Mouse (Mus musculus) midbrain, embryonic 12.5 days (tissue): ENCODE data around the gene Dgkd. TPM values are rescaled to one million over a fixed set of nuclear protein-coding genes. Genes with fewer than 3 reads are reported as not detected.

Experiments
- ATAC-seq: fragments of 200-750 bp; cut with Nextera tagmentation; 2 replicates; pipeline ENCODE4 v1.8.0; 2017; ENCODE audit warnings: low read depth, moderate TSS enrichment, moderate library complexity; ENCODE audit not compliant: low FRiP score
- H3K27ac ChIP-seq: fragments of 300-500 bp; sonication (generic); replicated peaks from 2 replicates; pipeline ENCODE4 v1.5.1; 2016; ENCODE audit warnings: mild to moderate bottlenecking
- H3K27me3 ChIP-seq: fragments of 300-500 bp; sonication (generic); 2 replicates; pipeline ENCODE4 v1.6.1; 2016; ENCODE audit warnings: mild to moderate bottlenecking
- H3K36me3 ChIP-seq: fragments of 300-500 bp; sonication (generic); 2 replicates; pipeline ENCODE4 v1.6.1; 2016
- H3K4me1 ChIP-seq: fragments of 300-500 bp; sonication (generic); 2 replicates; pipeline ENCODE4 v1.6.1; 2016
- H3K4me2 ChIP-seq: fragments of 300-500 bp; sonication (generic); replicated peaks from 2 replicates; pipeline ENCODE4 v1.6.1; 2016; ENCODE audit warnings: mild to moderate bottlenecking, moderate library complexity
- H3K4me3 ChIP-seq: fragments of 300-500 bp; sonication (generic); 2 replicates; pipeline ENCODE4 v1.5.1; 2016; ENCODE audit warnings: mild to moderate bottlenecking
- H3K9ac ChIP-seq: fragments of 300-500 bp; sonication (generic); replicated peaks from 2 replicates; pipeline ENCODE4 v1.6.1; 2016; ENCODE audit warnings: mild to moderate bottlenecking, moderate library complexity
- H3K9me3 ChIP-seq: fragments of 300-500 bp; sonication (generic); 2 replicates; pipeline ENCODE4 v1.6.1; 2016; ENCODE audit warnings: mild to moderate bottlenecking
- WGBS: fragments of 180-500 bp; shearing (Covaris S2); methylation state at CpG from one replicate; pipeline ENCODE4 v1.1.7; 2016; 5-methylcytosine and 5-hydroxymethylcytosine counted together
- polyA plus RNA-seq: library from polyadenylated mRNA; unstranded; fragments of >200 nt; fragmentation: Nextera tagmentation; extraction: Ambion mirVana; gene quantifications from 2 replicates; pipeline ENCODE4 v1.2.1, GENCODE M21; 2016

Gene Dgkd
- polyA plus RNA-seq, 1 experiment from 2014 or later, result 41.7 TPM

- no peak for ATAC-seq
- Histone ChIP-seq H3K36me3 (no peaks in the 10 kb centered on the region), H3K4me1 (no peaks in the 10 kb centered on the region), H3K27ac (no peak overlapping the region), H3K4me3 (no peak overlapping the region), H3K27me3 (no peaks in the 10 kb centered on the region), H3K9ac (no peak overlapping the region), H3K4me2 (no peak overlapping the region), H3K9me3 (no peaks in the 10 kb centered on the region)
Measured at GRCm38 (mm10) chr1:87873081-87873480, 20.0 kb downstream of the Dgkd start.

- H3K4me3 ChIP-seq, result no peak overlapping the region
- H3K27me3 ChIP-seq, result no peaks in the 10 kb centered on the region
- H3K9me3 ChIP-seq, result no peaks in the 10 kb centered on the region
- 93% methylated on average over 1 of the region's 1 CpGs for WGBS
- no peaks in the 10 kb centered on the region for H3K36me3 ChIP-seq
- no peak for ATAC-seq
- H3K9ac ChIP-seq, result no peak overlapping the region
- peaks cover 6% of the 10 kb centered on the region; the same call in 1 of the 2 replicates for H3K4me1 ChIP-seq
- H3K4me2 ChIP-seq, result no peak overlapping the region
- no peak overlapping the region for H3K27ac ChIP-seq
Measured at GRCm38 (mm10) chr1:87876065-87876464, 23.0 kb downstream of the Dgkd start.

GRCm38 (mm10) chr1:87877552-87878283 is 24.6 kb downstream of the Dgkd start:
- 77% methylated on average over 9 of the region's 9 CpGs for WGBS

GRCm38 (mm10) chr1:87879034-87879433 is 25.9 kb downstream of the Dgkd start:
- Histone ChIP-seq H3K9me3 (no peaks in the 10 kb centered on the region), H3K4me1 (peaks cover 6% of the 10 kb centered on the region; the same call in 1 of the 2 replicates), H3K4me3 (no peak overlapping the region), H3K27ac (no peak overlapping the region), H3K27me3 (no peaks in the 10 kb centered on the region), H3K36me3 (no peaks in the 10 kb centered on the region), H3K9ac (no peak overlapping the region), H3K4me2 (no peak overlapping the region)
- WGBS, result 92% methylated on average over 3 of the region's 3 CpGs
- no peak for ATAC-seq

More at GRCm38 (mm10) chr1:87877552-87878283, 24.6 kb downstream of the Dgkd start:
- H3K4me1 ChIP-seq, result peaks cover 6% of the 10 kb centered on the region; the same call in 1 of the 2 replicates
- no peak for ATAC-seq
- no peaks in the 10 kb centered on the region for H3K9me3 ChIP-seq
- H3K4me3 ChIP-seq, result no peak overlapping the region
- H3K27ac ChIP-seq, result no peak overlapping the region
- H3K9ac ChIP-seq, result no peak overlapping the region
- no peaks in the 10 kb centered on the region for H3K36me3 ChIP-seq
- no peaks in the 10 kb centered on the region for H3K27me3 ChIP-seq
- H3K4me2 ChIP-seq, result no peak overlapping the region

GRCm38 (mm10) chr1:87879494-87880325 is 26.6 kb downstream of the Dgkd start:
- Histone ChIP-seq H3K4me1 (peaks cover 6% of the 10 kb centered on the region; the same call in 1 of the 2 replicates), H3K4me2 (no peak overlapping the region), H3K9ac (no peak overlapping the region), H3K4me3 (no peak overlapping the region), H3K36me3 (no peaks in the 10 kb centered on the region), H3K27ac (no peak overlapping the region), H3K9me3 (no peaks in the 10 kb centered on the region), H3K27me3 (no peaks in the 10 kb centered on the region)
- ATAC-seq, result no peak
- WGBS, result 78% methylated on average over 3 of the region's 3 CpGs

- H3K4me1 ChIP-seq, result peaks cover 6% of the 10 kb centered on the region; the same call in 1 of the 2 replicates
- 0 out of 2 replicates have a peak, but pooled peaks cover 2% of the 10 kb centered on the region for H3K36me3 ChIP-seq
- 94% methylated on average over 6 of the region's 6 CpGs for WGBS
- H3K4me2 ChIP-seq, result no peak overlapping the region
- no peaks in the 10 kb centered on the region for H3K9me3 ChIP-seq
- H3K4me3 ChIP-seq, result no peak overlapping the region
- H3K27me3 ChIP-seq, result no peaks in the 10 kb centered on the region
- H3K9ac ChIP-seq, result no peak overlapping the region
- ATAC-seq, result no peak
- H3K27ac ChIP-seq, result no peak overlapping the region
Measured at GRCm38 (mm10) chr1:87880326-87880627, 27.2 kb downstream of the Dgkd start.

GRCm38 (mm10) chr1:87880856-87881255 is 27.8 kb downstream of the Dgkd start:
- 0 out of 2 replicates have a peak, but pooled peaks cover 4% of the 10 kb centered on the region for H3K36me3 ChIP-seq
- WGBS, result 86% methylated on average over 2 of the region's 2 CpGs
- H3K9me3 ChIP-seq, result no peaks in the 10 kb centered on the region
- H3K9ac ChIP-seq, result no peak overlapping the region
- no peaks in the 10 kb centered on the region for H3K27me3 ChIP-seq
- ATAC-seq, result no peak
- no peak overlapping the region for H3K4me2 ChIP-seq
- no peak overlapping the region for H3K4me3 ChIP-seq
- peaks cover 6% of the 10 kb centered on the region; the same call in 1 of the 2 replicates for H3K4me1 ChIP-seq
- no peak overlapping the region for H3K27ac ChIP-seq

- Histone ChIP-seq H3K27ac (no peak overlapping the region), H3K9me3 (no peaks in the 10 kb centered on the region), H3K4me3 (no peak overlapping the region), H3K9ac (no peak overlapping the region), H3K4me2 (no peak overlapping the region), H3K4me1 (peaks cover 6% of the 10 kb centered on the region; the same call in 1 of the 2 replicates), H3K27me3 (no peaks in the 10 kb centered on the region), H3K36me3 (0 out of 2 replicates have a peak, but pooled peaks cover 4% of the 10 kb centered on the region)
- ATAC-seq, result no peak
- 83% methylated on average over 4 of the region's 4 CpGs for WGBS
Measured at GRCm38 (mm10) chr1:87881726-87882125, 28.6 kb downstream of the Dgkd start.

GRCm38 (mm10) chr1:87882554-87882953 is 29.5 kb downstream of the Dgkd start:
- 0 out of 2 replicates have a peak, but pooled peaks cover 4% of the 10 kb centered on the region for H3K36me3 ChIP-seq
- H3K4me2 ChIP-seq, result no peak overlapping the region
- no peak for ATAC-seq
- H3K4me1 ChIP-seq, result peaks cover 6% of the 10 kb centered on the region; the same call in 1 of the 2 replicates
- no peaks in the 10 kb centered on the region for H3K27me3 ChIP-seq
- no peak overlapping the region for H3K4me3 ChIP-seq
- no peak overlapping the region for H3K27ac ChIP-seq
- no peaks in the 10 kb centered on the region for H3K9me3 ChIP-seq
- no peak overlapping the region for H3K9ac ChIP-seq

GRCm38 (mm10) chr1:87890960-87891359 is 37.9 kb downstream of the Dgkd start:
- Histone ChIP-seq H3K36me3 (no peaks in the 10 kb centered on the region), H3K9ac (no peak overlapping the region)
- 96% methylated on average over 1 of the region's 1 CpGs for WGBS

GRCm38 (mm10) chr1:87891634-87892033 is 38.5 kb downstream of the Dgkd start:
- H3K4me3 ChIP-seq, result no peak overlapping the region
- WGBS, result 91% methylated on average over 4 of the region's 4 CpGs
- no peak for ATAC-seq
- no peaks in the 10 kb centered on the region for H3K9me3 ChIP-seq
- no peak overlapping the region for H3K9ac ChIP-seq
- 0 out of 2 replicates have a peak, but pooled peaks cover 3% of the 10 kb centered on the region for H3K4me1 ChIP-seq
- H3K27ac ChIP-seq, result no peak overlapping the region
- no peak overlapping the region for H3K4me2 ChIP-seq
- H3K27me3 ChIP-seq, result no peaks in the 10 kb centered on the region
- H3K36me3 ChIP-seq, result no peaks in the 10 kb centered on the region

More at GRCm38 (mm10) chr1:87890960-87891359, 37.9 kb downstream of the Dgkd start:
- no peaks in the 10 kb centered on the region for H3K27me3 ChIP-seq
- H3K9me3 ChIP-seq, result no peaks in the 10 kb centered on the region
- H3K4me1 ChIP-seq, result 0 out of 2 replicates have a peak, but pooled peaks cover 3% of the 10 kb centered on the region
- no peak overlapping the region for H3K4me2 ChIP-seq
- H3K4me3 ChIP-seq, result no peak overlapping the region
- no peak for ATAC-seq
- no peak overlapping the region for H3K27ac ChIP-seq

- Histone ChIP-seq H3K4me2 (no peak overlapping the region), H3K27me3 (no peaks in the 10 kb centered on the region), H3K27ac (no peak overlapping the region), H3K4me1 (0 out of 2 replicates have a peak, but pooled peaks cover 3% of the 10 kb centered on the region), H3K9ac (no peak overlapping the region), H3K36me3 (no peaks in the 10 kb centered on the region), H3K4me3 (no peak overlapping the region), H3K9me3 (no peaks in the 10 kb centered on the region)
- WGBS, result 67% methylated on average over 2 of the region's 2 CpGs
- no peak for ATAC-seq
Measured at GRCm38 (mm10) chr1:87892499-87892898, 39.4 kb downstream of the Dgkd start.
